Mouse (Mus musculus) 3T3-L1 (cell line): ENCODE measurements around the gene Pkn3.
"Not testable (repeated sequence)": the region's sequence is repeated elsewhere in the genome, so short reads cannot be mapped to it uniquely, and the experiment has no call there.

ENCODE experiments used
- DNase-seq: peaks from one replicate; pipeline ENCODE4 v3.0.0-alpha.2; 2015; ENCODE audit warnings: low read depth, low spot score

Pkn3 gene

DNA sequence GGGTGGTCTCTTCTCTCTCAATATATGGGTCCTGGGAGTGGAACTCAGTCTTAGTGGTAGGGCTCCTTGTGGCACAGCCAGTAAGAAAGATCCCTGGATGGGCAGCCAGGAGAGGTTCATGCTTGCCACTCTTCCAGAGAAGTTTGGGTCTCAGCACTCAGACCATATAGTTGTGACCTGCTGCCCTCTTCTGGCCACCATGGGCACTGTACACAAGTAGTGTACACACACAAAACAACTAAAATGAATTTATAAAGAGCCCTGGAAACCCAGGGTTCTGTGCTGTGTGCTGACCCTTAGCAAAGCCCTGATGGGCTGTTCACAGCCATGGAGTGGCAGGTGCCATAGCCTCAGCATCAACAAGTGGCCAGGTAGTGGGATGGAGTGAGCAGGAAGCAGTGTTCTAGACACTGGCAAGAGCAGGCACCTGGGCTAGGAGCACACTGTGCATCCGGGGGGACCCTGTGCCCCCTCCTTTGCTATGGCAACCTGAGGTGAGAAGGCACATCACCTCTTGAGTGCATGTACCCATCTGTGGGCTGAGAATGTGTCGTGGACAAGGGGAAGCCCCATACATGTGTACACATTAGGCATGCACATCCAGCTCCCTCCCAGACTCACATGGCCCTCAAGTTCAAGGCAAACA, 18.5 kb downstream of the Pkn3 start:
- peak; percentile 79 for DNase-seq

DNA sequence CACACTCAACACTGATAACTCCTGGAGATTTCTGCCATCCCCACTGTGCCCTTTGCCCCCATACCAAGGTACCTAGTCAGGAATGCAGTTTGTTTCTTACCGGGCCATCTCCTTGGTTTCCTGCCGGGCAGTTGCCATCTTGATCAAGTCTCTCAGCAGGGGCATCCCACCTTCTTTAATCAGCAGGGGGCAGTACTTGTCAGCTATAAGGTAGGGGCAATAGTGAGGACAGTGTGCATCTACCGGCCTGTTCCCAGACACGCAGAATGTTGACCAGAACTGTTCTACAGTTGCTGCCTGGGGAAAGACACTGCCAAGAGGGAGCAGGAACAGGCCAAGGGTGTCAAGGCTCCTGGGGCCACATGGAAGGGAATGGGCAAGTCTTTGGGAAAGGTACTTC, 22.7 kb downstream of the Pkn3 start:
- DNase-seq = peak; percentile 10

- peak; percentile 71 for DNase-seq
Observed at GRCm38 (mm10) chr2:30106364-30106763, 28.9 kb downstream of the Pkn3 start.

DNA sequence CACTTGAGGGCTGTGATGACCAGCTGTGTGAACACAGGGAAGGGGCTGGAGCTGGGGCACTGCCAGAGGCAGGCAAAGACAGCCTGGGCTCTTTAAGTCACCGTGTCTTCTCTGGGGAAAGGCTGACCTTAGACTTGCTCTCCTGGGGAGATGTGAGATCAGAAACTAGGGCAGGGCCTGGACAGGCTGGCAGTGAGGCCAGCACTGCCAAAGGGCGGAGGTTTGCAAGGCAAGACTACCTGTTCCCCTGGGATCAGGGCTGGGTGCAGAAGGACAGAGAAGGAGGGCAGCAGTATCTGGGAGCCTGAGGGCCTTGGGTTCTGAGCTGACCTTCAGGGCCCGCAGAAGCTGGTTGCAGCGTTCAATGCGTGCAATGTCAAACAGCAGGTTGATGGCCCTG, 30.2 kb downstream of the Pkn3 start:
- no peak for DNase-seq

GRCm38 (mm10) chr2:30108260-30108659, 30.8 kb downstream of the Pkn3 start:
- DNase-seq = no peak

DNA sequence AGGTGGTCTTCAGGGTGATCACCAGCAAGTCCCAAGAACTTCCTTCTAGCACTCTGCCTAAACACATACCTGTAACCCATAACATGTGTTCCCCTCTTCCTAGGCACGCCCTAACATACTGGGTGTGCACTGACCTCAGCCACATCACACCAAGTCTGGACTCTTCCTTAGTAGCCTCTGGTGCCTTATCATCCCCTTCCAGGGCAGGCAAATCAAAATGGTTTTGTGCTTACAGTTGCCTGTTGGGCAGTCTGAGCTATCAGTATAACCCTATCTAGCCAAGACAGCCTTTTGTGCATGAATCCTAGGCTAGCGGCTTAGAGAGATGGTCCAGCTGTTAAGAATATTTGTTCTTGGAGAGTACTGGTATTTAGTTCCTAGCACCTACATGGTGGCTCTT, 34.0 kb downstream of the Pkn3 start:
- DNase-seq = no peak

GRCm38 (mm10) chr2:30112564-30112963, 35.1 kb downstream of the Pkn3 start:
- DNase-seq = no peak

DNA sequence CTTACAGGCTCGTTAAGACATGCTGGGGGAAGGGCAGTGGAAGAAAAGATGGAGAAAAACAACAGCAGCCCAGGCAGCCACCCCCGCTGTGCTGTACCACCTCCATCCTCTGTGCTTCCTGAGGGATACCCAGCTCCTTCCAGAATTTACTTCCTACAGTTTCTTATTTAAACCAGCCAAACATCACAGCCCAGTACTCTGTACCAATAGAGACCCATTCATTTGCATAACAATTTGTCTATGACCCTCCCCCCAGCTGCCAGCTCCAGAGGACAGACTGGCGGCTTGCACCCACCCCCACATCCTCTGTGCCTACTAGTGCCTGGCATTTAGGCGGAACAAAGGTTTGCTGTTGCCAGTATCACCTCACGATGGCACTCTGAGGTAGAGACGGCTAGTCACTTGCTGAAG, 42.2 kb downstream of the Pkn3 start:
- no peak for DNase-seq

- no peak for DNase-seq
Observed at GRCm38 (mm10) chr2:30120269-30120668, 42.8 kb downstream of the Pkn3 start.

GRCm38 (mm10) chr2:30122766-30123165, 45.3 kb downstream of the Pkn3 start:
- DNase-seq = no peak

DNA sequence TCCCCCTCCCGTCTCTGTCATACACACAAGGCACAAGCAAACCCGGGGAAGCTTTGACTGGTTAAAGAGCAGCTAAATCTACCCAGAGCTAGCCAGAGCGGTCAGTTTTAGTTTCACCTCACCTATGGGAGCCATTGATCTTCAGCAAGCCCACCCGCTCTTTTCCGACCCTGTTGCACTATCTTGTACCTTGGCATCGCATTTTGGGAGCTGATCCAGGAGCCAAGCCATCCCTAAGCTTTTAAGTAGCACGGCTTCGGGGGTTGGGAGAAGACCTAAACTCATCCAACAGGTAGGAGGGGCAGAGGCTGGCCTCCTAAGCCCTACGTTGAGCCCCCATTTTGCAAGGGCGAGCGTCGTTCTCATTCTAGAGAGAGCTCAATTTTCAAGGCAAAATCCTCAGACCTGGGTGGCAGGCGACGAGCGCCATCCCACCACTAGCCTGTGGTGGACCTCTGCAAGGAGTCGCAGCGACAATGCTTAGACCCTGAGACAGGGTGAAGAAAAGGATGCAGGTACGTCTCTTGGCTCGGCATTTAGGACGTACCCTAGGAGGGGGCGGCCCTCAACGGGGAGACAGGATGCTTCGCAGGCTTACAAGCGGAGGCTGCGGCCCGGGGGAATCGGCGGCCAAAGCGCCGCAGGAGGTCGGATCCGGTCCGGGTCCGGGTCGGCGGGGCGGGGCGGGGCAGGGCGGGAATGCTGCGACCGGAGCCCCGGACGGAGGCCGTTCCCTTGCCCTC, 46.4 kb downstream of the Pkn3 start:
- DNase-seq = peak; percentile 12

- DNase-seq = peak; percentile 92
Observed at GRCm38 (mm10) chr2:30124472-30125274, 47.2 kb downstream of the Pkn3 start, which contains the start of gene Zer1. Gene Zer1, minus strand, starts transcription at chr2:30124585.

DNA sequence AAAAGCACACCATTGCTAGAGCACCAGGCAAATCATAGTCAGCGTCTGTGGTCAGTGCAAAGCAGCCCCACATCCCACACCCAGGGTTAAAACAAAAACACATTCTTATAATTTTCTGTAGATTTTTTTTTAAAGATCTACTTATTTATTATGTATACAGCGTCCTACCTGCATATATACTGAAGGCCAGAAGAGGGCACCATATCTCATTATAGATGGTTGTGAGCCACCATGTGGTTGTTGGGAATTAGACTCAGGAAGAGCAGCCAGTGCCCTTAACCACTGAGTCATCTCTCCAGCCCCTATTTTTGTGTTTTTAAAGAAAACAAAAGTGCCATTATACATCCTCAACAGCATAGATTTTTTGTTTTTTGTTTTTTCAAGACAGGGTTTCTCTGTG, 51.3 kb downstream of the Pkn3 start:
- peak; percentile 87 for DNase-seq

DNA sequence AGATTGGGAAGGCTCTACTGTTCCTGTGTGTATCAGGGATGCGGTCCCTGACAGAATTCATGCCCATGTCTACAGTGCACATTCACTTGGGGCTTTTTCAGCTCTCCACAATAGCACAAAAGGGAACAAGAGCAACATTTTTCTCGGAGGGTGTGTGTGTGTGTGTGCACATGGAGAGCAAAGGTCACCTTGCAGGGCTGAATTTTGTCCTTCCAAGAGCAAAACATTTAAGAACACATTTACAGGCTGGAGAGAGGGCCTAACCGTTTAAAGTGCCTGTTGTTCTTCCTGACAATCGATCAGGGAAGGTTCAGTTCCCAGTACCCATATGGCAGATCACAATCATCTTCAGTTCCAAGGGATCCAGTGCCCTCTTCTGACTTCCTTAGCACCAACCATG, 52.7 kb downstream of the Pkn3 start:
- DNase-seq = no peak

DNA sequence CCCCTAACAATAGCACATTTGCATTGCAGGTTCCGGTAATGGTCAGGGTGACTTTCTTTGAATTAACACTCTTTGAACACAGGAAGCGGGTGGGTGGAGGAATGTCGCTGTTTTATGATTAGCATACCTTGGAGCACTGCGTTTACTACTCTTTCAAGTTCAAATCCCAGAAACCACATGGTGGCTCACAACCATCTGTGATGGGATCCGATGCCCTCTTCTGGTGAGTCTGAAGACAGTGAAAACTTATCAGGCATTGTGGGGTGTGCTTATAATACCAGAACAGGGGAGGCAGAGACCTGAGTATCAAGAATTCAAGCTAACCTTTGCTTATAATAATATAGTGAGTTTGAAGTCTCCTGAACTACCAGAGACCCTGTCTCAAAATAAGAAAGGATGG, 53.8 kb downstream of the Pkn3 start:
- DNase-seq = not testable (repeated sequence)

DNA sequence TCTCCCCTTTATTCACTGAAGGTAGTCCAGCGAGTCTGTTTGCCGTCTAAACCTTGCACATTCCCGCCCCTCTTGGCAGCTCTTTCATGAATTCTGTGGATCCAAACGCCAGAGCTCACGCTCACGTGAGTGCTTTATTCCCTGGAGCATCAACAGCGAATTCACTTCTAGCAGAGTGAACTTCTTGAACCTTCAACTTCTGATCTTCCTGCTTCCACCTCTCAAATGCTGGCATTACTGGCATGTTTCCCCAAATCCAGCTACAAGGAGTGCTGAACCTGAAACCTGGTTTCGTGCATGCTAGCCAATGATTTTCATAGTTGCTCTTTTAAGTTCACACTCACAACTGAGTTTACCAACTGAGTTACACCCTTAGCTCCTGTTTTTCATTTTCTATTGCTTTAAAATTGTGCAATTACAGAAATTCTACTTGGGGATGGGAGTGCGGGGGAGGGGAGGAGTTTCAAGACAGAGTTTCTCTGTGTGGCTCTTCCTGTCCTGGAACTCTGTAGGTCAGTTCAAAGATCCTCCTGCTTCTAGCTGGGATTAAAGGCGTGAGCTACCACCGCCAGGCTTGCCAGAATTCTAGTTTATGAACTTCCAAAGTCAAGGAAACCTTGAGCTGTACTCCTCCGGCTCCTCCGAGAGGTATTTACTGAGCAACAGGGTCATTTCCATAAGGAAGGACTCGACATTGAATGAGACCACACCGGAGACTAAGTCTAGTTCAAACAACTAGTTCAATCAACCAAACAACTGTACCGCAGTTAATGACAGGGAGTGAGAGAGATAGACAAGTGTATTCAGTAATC, 55.5 kb downstream of the Pkn3 start:
- peak; percentile 88 for DNase-seq

GRCm38 (mm10) chr2:30133613-30134377, 56.3 kb downstream of the Pkn3 start, which contains the start of gene Tbc1d13:
Gene Tbc1d13, plus strand, starts transcription at chr2:30133746.
- DNase-seq = peak; percentile 94

- DNase-seq = peak; percentile 19
Observed at GRCm38 (mm10) chr2:30134378-30134711, 56.9 kb downstream of the Pkn3 start.

- DNase-seq = no peak
Observed at GRCm38 (mm10) chr2:30134928-30135620, 57.6 kb downstream of the Pkn3 start.

DNA sequence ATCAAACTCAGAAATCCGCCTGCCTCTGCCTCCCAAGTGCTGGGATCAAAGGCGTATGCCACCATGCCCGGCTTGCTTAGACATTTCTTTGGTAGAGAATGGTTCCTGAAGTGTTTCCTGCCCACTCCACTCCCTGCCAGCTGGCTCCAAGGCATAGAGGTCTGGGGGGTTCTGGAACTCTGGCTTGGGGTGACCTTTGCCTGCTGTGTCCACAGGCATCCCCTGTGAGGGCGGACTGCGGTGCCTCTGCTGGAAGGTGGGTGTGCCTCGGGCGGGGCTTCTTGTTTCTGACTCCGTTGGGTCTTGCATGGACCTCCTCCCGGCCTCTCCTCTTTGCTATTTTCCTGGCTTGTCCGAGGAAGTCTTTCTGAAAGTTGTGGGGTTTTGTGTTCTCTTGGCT, 59.0 kb downstream of the Pkn3 start:
- no peak for DNase-seq
